Mouse (Mus musculus) c-Kit-positive CD71-positive TER-119-negative erythroid progenitor cells, embryonic 14.5 days (primary cell): ENCODE measurements around the gene BC048507.
A peak's percentile ranks its signal among the peaks of the same experiment; 100 is the strongest.
"Not testable (repeated sequence)": the region's sequence is repeated elsewhere in the genome, so short reads cannot be mapped to it uniquely, and the experiment has no call there.

Experiments used
- DNase-seq: peaks from one replicate; pipeline ENCODE4 v3.0.0-alpha.2; 2013; ENCODE audit warnings: low read depth

Gene BC048507

GRCm38 (mm10) chr13:67863026-67863425 is at the start of gene BC048507:
Gene BC048507, plus strand, starts transcription at chr13:67863326.
- no peak for DNase-seq

- peak; percentile 65 for DNase-seq
These were observed 49.1 kb upstream of the BC048507 start, which contains the start of gene Zfp273 for GRCm38 (mm10) chr13:67813710-67814660. Gene Zfp273, plus strand, starts transcription at chr13:67813740.

- no peak for DNase-seq
These were observed 44.5 kb upstream of the BC048507 start for GRCm38 (mm10) chr13:67818636-67819035.

- no peak for DNase-seq
These were observed 32.2 kb upstream of the BC048507 start, which contains the start of gene Gm10037 for GRCm38 (mm10) chr13:67830911-67831336. Gene Gm10037, plus strand, starts transcription at chr13:67831106.

GRCm38 (mm10) chr13:67833137-67833536 is 30.0 kb upstream of the BC048507 start:
- not testable (repeated sequence) for DNase-seq

- no peak for DNase-seq
These were observed 19.4 kb upstream of the BC048507 start for GRCm38 (mm10) chr13:67843775-67844118.

- peak; percentile 13 for DNase-seq
These were observed 18.8 kb upstream of the BC048507 start for GRCm38 (mm10) chr13:67844119-67844852.

GRCm38 (mm10) chr13:67844853-67845194 is 18.3 kb upstream of the BC048507 start:
- no peak for DNase-seq

GRCm38 (mm10) chr13:67850361-67850760 is 12.8 kb upstream of the BC048507 start:
- no peak for DNase-seq

DNA sequence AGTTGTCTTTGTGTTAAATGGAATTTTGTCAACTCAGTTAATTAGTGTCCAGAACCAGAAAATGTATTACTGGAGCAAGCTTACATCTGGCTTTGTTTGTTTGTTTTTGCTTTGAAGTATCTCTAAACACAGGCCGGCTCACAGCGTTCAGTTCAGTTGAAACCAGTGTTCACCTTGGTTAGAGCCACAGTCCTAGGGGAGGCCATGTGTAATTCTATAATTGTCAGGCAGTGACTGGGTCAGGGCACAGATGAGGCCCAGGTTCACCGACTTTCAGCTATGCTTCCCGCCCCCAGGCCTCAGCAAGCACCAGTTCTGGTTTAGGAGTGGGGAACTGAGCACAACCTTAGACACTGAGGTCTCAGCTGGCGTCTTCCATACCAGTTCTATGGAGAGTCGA is 10.0 kb upstream of the BC048507 start:
- no peak for DNase-seq

GRCm38 (mm10) chr13:67853983-67854382 is 9.1 kb upstream of the BC048507 start:
- DNase-seq, result no peak

- no peak for DNase-seq
These were observed 5.8 kb upstream of the BC048507 start for GRCm38 (mm10) chr13:67857317-67857716.

- no peak for DNase-seq
These were observed 618 bp upstream of the BC048507 start for GRCm38 (mm10) chr13:67862508-67862907.

- no peak for DNase-seq
These were observed 1.7 kb downstream of the BC048507 start for GRCm38 (mm10) chr13:67864764-67865350.

GRCm38 (mm10) chr13:67867899-67868298 is 4.8 kb downstream of the BC048507 start:
- DNase-seq, result no peak

GRCm38 (mm10) chr13:67876049-67876698 is 13.0 kb downstream of the BC048507 start:
- DNase-seq, result not testable (repeated sequence)

DNA sequence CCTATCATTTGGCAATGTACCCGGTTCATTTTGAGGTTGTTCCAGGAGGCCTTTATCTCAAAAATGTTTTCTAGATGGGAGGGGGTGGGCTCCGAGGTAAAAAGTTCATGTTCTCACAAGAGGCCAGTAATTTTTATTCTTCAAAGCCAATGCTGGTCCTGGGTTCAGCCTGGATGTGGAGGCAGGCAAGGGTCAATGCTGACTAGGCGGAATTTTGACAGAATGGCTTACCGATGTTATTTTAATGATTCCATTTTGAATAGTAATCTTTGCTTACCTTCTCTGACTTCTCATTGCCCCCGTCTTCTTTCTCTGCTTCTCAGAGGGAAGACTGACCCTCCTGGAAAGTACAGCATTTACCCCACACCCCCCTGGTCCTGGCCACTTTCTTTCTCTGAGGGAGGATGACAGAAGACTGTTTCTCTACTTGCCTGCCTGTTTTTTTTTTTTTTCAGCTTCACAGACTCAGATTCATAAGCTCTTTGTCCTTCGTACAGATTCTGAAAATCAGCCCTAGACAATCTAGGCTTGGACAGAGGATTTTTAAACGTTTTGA is 13.7 kb downstream of the BC048507 start:
- no peak for DNase-seq

- DNase-seq, result no peak
These were observed 20.8 kb downstream of the BC048507 start for GRCm38 (mm10) chr13:67883966-67884365.

GRCm38 (mm10) chr13:67909759-67910158 is 46.6 kb downstream of the BC048507 start:
- no peak for DNase-seq
